Mouse (Mus musculus): Measurements from ENCODE around the gene Mindy1.

DNA sequence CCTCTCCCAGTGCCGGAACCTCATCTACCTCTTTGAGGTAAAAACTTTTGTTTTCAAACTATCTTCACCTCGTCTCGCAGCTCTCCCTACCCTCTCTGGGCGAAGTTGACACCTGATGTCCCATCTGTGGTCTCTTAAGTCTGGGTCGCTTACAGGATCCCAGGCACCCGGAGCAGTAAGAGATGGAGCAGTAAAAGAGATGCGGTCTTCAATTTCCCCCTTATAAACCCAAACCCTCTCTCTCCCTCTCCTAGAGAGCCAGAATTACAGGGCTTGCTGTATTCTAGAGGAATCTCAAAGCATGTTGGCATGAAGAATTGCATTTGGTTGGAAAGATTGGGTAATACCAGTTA lies 2.4 kb downstream of the Mindy1 start:
- TF ChIP-seq CTCF (IDR thresholded peaks at IDR 0.05; ENCODE audit: low read depth, low read length): no peak
- TF ChIP-seq POLR2A (IDR thresholded peaks at IDR 0.05; ENCODE audit: insufficient read depth, low read length): no peak
- TF ChIP-seq EP300 (IDR thresholded peaks at IDR 0.05; ENCODE audit: insufficient read depth, low read depth, low read length): no peak

Measured in ES-Bruce4 (cell line).